27 mouse cellular contexts compared by ENCODE assay signal in the genomic region with DNA sequence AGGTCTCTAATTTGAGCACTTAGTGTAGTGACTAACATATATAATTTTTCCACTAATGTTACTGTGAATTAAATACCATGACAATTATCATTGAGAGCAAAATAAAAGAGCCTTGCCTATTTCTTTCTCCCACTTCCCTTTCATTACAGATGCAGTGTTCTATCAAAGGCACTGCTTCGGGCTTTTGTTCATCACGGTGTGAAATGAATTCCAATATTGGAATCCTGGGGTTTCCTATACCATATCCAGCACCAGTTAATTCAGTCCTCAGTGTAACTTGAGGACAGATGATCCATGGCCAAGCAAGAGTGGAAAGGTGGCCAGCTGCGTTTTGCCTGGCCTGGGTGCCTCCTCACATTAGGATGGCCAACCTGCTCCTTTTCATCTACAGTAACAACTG.
A peak's percentile ranks its signal among the peaks of the same experiment; 100 is the strongest.
DNase-seq lines count a peak whose midpoint lies in the region; ATAC-seq and TF ChIP-seq lines count a peak whose summit lies in the region.
"Had no signal": no experiment of that assay in that cellular context is flagged by ENCODE, and none has a peak within 500 bp of the region (broad histone marks: within the 10 kb centered on the region; RNA-seq: fewer than 3 reads in every experiment).

No protein-coding gene starts in this region.

- no peak overlapping the region for H3K9ac ChIP-seq in hindbrain, embryonic 13.5 days
- H3K9ac ChIP-seq in hindbrain, embryonic 12.5 days, result no peak overlapping the region
- no peak overlapping the region for H3K9ac ChIP-seq in liver, adult 2 months (ENCODE audit: low read depth, low read length)
- H3K9ac ChIP-seq in midbrain, embryonic 15.5 days, result no peak overlapping the region
- no peak overlapping the region for H3K9ac ChIP-seq in midbrain, embryonic 11.5 days (ENCODE audit: low read length)
- no peak overlapping the region for H3K9ac ChIP-seq in midbrain, embryonic 16.5 days (ENCODE audit: low read depth, low read length)
- H3K9ac ChIP-seq: embryonic facial prominence, embryonic 13.5 days; forebrain, embryonic 12.5 days; forebrain, postnatal 0 days; heart, embryonic 12.5 days; heart, embryonic 15.5 days had no signal

- WGBS in hindbrain, embryonic 13.5 days, result 45% methylated on average over 3 of the region's 3 CpGs
- 43% methylated on average over 3 of the region's 3 CpGs for whole genome bisulfite sequencing in hindbrain, embryonic 12.5 days
- whole genome bisulfite sequencing in liver, adult 2 months, result 87% methylated on average over 3 of the region's 3 CpGs
- 40% methylated on average over 3 of the region's 3 CpGs for WGBS in midbrain, embryonic 15.5 days
- WGBS in midbrain, embryonic 11.5 days, result 75% methylated on average over 3 of the region's 3 CpGs
- 40% methylated on average over 3 of the region's 3 CpGs for WGBS in midbrain, embryonic 16.5 days

- no peak overlapping the region for H3K4me2 ChIP-seq in hindbrain, embryonic 13.5 days
- no peak overlapping the region for H3K4me2 ChIP-seq in hindbrain, embryonic 12.5 days (replicated peaks)
- H3K4me2 ChIP-seq in midbrain, embryonic 15.5 days, result no peak overlapping the region
- no peak overlapping the region for H3K4me2 ChIP-seq in midbrain, embryonic 11.5 days
- H3K4me2 ChIP-seq in midbrain, embryonic 16.5 days (ENCODE audit: low read length), result no peak overlapping the region
- H3K4me2 ChIP-seq: embryonic facial prominence, embryonic 13.5 days; forebrain, embryonic 12.5 days; heart, embryonic 12.5 days; heart, embryonic 15.5 days had no signal

- no peaks in the 10 kb centered on the region for H3K9me3 ChIP-seq in hindbrain, embryonic 13.5 days
- H3K9me3 ChIP-seq in hindbrain, embryonic 12.5 days (replicated peaks), result no peaks in the 10 kb centered on the region
- no peaks in the 10 kb centered on the region for H3K9me3 ChIP-seq in midbrain, embryonic 15.5 days
- H3K9me3 ChIP-seq in midbrain, embryonic 11.5 days (ENCODE audit: control insufficient read depth, low read length), result no peaks in the 10 kb centered on the region
- H3K9me3 ChIP-seq in midbrain, embryonic 16.5 days (replicated peaks; ENCODE audit: control insufficient read depth, low read length, poor library complexity, severe bottlenecking), result no peaks in the 10 kb centered on the region
- H3K9me3 ChIP-seq: embryonic facial prominence, embryonic 10.5 days; embryonic facial prominence, embryonic 13.5 days; forebrain, embryonic 12.5 days; heart, embryonic 12.5 days; heart, embryonic 15.5 days had no signal

- 0 out of 2 replicates have a peak overlapping the region, but pooled peaks have one; percentile 10 for H3K27ac ChIP-seq in hindbrain, embryonic 13.5 days
- no peak overlapping the region for H3K27ac ChIP-seq in hindbrain, embryonic 12.5 days
- H3K27ac ChIP-seq in liver, adult 2 months (replicated peaks; ENCODE audit: insufficient read depth, low read depth, low read length), result 0 out of 2 replicates have a peak overlapping the region, but pooled peaks have one; percentile 4
- 0 out of 2 replicates have a peak overlapping the region, but pooled peaks have one; percentile 9 for H3K27ac ChIP-seq in midbrain, embryonic 15.5 days
- H3K27ac ChIP-seq in midbrain, embryonic 11.5 days (ENCODE audit: low read depth, low read length), result no peak overlapping the region
- H3K27ac ChIP-seq in midbrain, embryonic 16.5 days (ENCODE audit: low read length), result no peak overlapping the region
- H3K27ac ChIP-seq: embryonic facial prominence, embryonic 10.5 days; embryonic facial prominence, embryonic 13.5 days; forebrain, embryonic 12.5 days; heart, embryonic 15.5 days had no signal

- no peak overlapping the region for H3K4me3 ChIP-seq in hindbrain, embryonic 13.5 days
- H3K4me3 ChIP-seq in hindbrain, embryonic 12.5 days, result no peak overlapping the region
- no peak overlapping the region for H3K4me3 ChIP-seq in liver, adult 2 months (ENCODE audit: insufficient read depth, low read depth, low read length)
- H3K4me3 ChIP-seq in midbrain, embryonic 15.5 days, result no peak overlapping the region
- H3K4me3 ChIP-seq in midbrain, embryonic 11.5 days (ENCODE audit: low read depth, low read length), result no peak overlapping the region
- H3K4me3 ChIP-seq in midbrain, embryonic 16.5 days (ENCODE audit: low read depth, low read length), result no peak overlapping the region
- H3K4me3 ChIP-seq: embryonic facial prominence, embryonic 10.5 days; embryonic facial prominence, embryonic 13.5 days; erythroblast, embryonic 14.5 days; forebrain, embryonic 12.5 days; heart, embryonic 12.5 days; heart, embryonic 15.5 days had no signal

- no peaks in the 10 kb centered on the region for H3K27me3 ChIP-seq in hindbrain, embryonic 13.5 days
- no peaks in the 10 kb centered on the region for H3K27me3 ChIP-seq in hindbrain, embryonic 12.5 days
- no peaks in the 10 kb centered on the region for H3K27me3 ChIP-seq in liver, adult 2 months (ENCODE audit: control insufficient read depth, insufficient read depth, low read length)
- no peaks in the 10 kb centered on the region for H3K27me3 ChIP-seq in midbrain, embryonic 15.5 days (replicated peaks)
- H3K27me3 ChIP-seq in midbrain, embryonic 11.5 days (ENCODE audit: control insufficient read depth, insufficient read depth, low read length), result no peaks in the 10 kb centered on the region
- H3K27me3 ChIP-seq in midbrain, embryonic 16.5 days (ENCODE audit: control insufficient read depth, insufficient read depth, low read depth, low read length), result no peaks in the 10 kb centered on the region
- H3K27me3 ChIP-seq: embryonic facial prominence, embryonic 13.5 days; forebrain, embryonic 12.5 days; heart, embryonic 12.5 days; heart, embryonic 15.5 days had no signal

- no peak for DNase-seq in liver, adult 2 months (ENCODE audit: extremely low read depth, low read depth, low spot score)
- DNase-seq in liver, result no peak
- no peak for DNase-seq in midbrain, embryonic 11.5 days (ENCODE audit: low spot score, missing footprints)
- no peak for DNase-seq in right cerebral cortex, postnatal 25 days
- DNase-seq: adrenal gland, adult 2 months; adrenal gland, postnatal 14 days; cerebellum, adult 11-12 months; cerebellum, adult 8-10 months; cerebellum, postnatal 10 days; cerebellum, postnatal 36 days; embryo, embryonic 11 days; forebrain, postnatal 0 days; gastrocnemius, postnatal 25 days; heart, adult 18-20 months; heart, postnatal 10 days; heart, postnatal 36 days had no signal

- no peak for TF ChIP-seq POLR2A in liver, adult 2 months (IDR thresholded peaks at IDR 0.05; ENCODE audit: extremely low read depth, insufficient read depth, low read length)

- ATAC-seq in hindbrain, embryonic 13.5 days (ENCODE audit: low FRiP score), result no peak
- ATAC-seq in hindbrain, embryonic 12.5 days (ENCODE audit: low FRiP score), result no peak
- ATAC-seq in midbrain, embryonic 15.5 days (replicated peaks), result peak; percentile 54
- ATAC-seq in midbrain, embryonic 11.5 days (ENCODE audit: low FRiP score), result no peak
- peak; percentile 58; the same call in 1 of the 2 replicates for ATAC-seq in midbrain, embryonic 16.5 days
- ATAC-seq: CD4-positive, CD25-positive, alpha-beta regulatory T cell, adult 4 months; forebrain, postnatal 0 days had no signal

- H3K4me1 ChIP-seq in hindbrain, embryonic 13.5 days (replicated peaks), result 0 out of 2 replicates have a peak, but pooled peaks cover 5% of the 10 kb centered on the region
- no peaks in the 10 kb centered on the region for H3K4me1 ChIP-seq in hindbrain, embryonic 12.5 days
- H3K4me1 ChIP-seq in liver, adult 2 months (ENCODE audit: control insufficient read depth, insufficient read depth, low read length), result peaks cover 6% of the 10 kb centered on the region; the same call in 1 of the 2 replicates
- H3K4me1 ChIP-seq in midbrain, embryonic 15.5 days, result 0 out of 2 replicates have a peak, but pooled peaks cover 3% of the 10 kb centered on the region
- no peaks in the 10 kb centered on the region for H3K4me1 ChIP-seq in midbrain, embryonic 11.5 days (ENCODE audit: control insufficient read depth, insufficient read depth, low read length)
- H3K4me1 ChIP-seq in midbrain, embryonic 16.5 days (ENCODE audit: control insufficient read depth, insufficient read depth, low read length), result no peaks in the 10 kb centered on the region
- H3K4me1 ChIP-seq: embryonic facial prominence, embryonic 10.5 days; embryonic facial prominence, embryonic 13.5 days; forebrain, embryonic 12.5 days; heart, embryonic 12.5 days; heart, embryonic 15.5 days had no signal

- TF ChIP-seq CTCF in liver, adult 2 months (IDR thresholded peaks at IDR 0.05; ENCODE audit: low read depth, low read length), result no peak

- H3K36me3 ChIP-seq in hindbrain, embryonic 13.5 days, result no peaks in the 10 kb centered on the region
- H3K36me3 ChIP-seq in hindbrain, embryonic 12.5 days, result no peaks in the 10 kb centered on the region
- peaks cover 47% of the 10 kb centered on the region for H3K36me3 ChIP-seq in liver, adult 2 months (ENCODE audit: control insufficient read depth, insufficient read depth, low read length)
- H3K36me3 ChIP-seq in midbrain, embryonic 15.5 days (replicated peaks), result no peaks in the 10 kb centered on the region
- no peaks in the 10 kb centered on the region for H3K36me3 ChIP-seq in midbrain, embryonic 11.5 days (ENCODE audit: control insufficient read depth, insufficient read depth, low read length)
- no peaks in the 10 kb centered on the region for H3K36me3 ChIP-seq in midbrain, embryonic 16.5 days (ENCODE audit: control insufficient read depth, insufficient read depth, low read length)
- H3K36me3 ChIP-seq: embryonic facial prominence, embryonic 10.5 days; embryonic facial prominence, embryonic 13.5 days; forebrain, embryonic 12.5 days; heart, embryonic 12.5 days; heart, embryonic 15.5 days had no signal

- H3K79me2 ChIP-seq in liver, adult 2 months (ENCODE audit: control insufficient read depth, insufficient read depth, low read length), result no peaks in the 10 kb centered on the region; the same call in 1 of the 2 replicates

Comparison
In these comparisons a context has a peak if more than half of its experiments do, and no peak if none do; other contexts are left out.
1. ATAC-seq: peak in midbrain, embryonic 15.5 days (single experiment) and midbrain, embryonic 16.5 days (single experiment); none in hindbrain, embryonic 13.5 days (single experiment), hindbrain, embryonic 12.5 days (single experiment) and midbrain, embryonic 11.5 days (single experiment).
2. H3K27ac ChIP-seq: peak in hindbrain, embryonic 13.5 days (single experiment), liver, adult 2 months (single experiment) and midbrain, embryonic 15.5 days (single experiment); none in hindbrain, embryonic 12.5 days (single experiment), midbrain, embryonic 11.5 days (single experiment) and midbrain, embryonic 16.5 days (single experiment).